Mouse (Mus musculus): ENCODE measurements around the gene Lrrc4.

DNA sequence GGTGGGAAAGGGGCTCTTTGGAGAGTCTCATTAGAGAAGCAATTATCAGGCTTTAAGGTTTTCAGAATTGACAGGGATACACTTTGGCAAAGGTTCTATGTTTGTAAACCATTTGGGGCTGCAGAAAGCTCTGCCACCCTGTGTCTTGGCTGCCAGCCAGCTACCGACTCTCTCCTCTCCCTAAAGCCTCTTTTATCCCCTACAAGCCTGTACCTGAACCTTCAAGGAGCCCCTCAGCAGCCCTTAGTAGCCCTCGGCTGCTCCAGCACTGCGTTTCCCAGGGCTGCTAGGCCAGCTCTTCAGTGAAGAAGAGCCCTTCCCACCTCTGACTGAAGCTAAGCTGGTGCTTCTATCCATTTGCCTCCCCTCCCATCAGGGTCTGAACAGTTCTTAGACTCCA lies 21.6 kb upstream of the Lrrc4 start:
- TF ChIP-seq POLR2A (IDR thresholded peaks at IDR 0.05; ENCODE audit: low read depth, low read length) (no peak), CTCF (IDR thresholded peaks at IDR 0.05; ENCODE audit: extremely low read depth, insufficient read length, insufficient replicate concordance, low read depth, low read length) (no peak)

Data from small intestine, adult 2 months (tissue).